Mouse (Mus musculus) layer of hippocampus, adult 2 months (tissue): ENCODE data around the gene Tbl1xr1. TPM values are rescaled to one million over a fixed set of nuclear protein-coding genes. Genes with fewer than 3 reads are reported as not detected.

Source experiments
- DNase-seq, 2 experiments: peaks; one replicate each; pipeline ENCODE4 v3.0.0; 2022; ENCODE audit warnings: low spot score in 2 of 2
- H3K27ac ChIP-seq: fragments of 200-600 bp; 2 replicates; pipeline ENCODE4 v1.8.1; 2022
- H3K4me3 ChIP-seq: fragments of 200-600 bp; 2 replicates; pipeline ENCODE4 v1.8.1; 2022; ENCODE audit warnings: mild to moderate bottlenecking
- CTCF ChIP-seq: fragments of 200-600 bp; conservative IDR thresholded peaks from 2 replicates; pipeline ENCODE4 v1.8.1; 2022; ENCODE audit warnings: antibody characterized with exemption, mild to moderate bottlenecking, moderate library complexity
- total RNA-seq, 2 experiments: library from RNA; stranded (reverse); gene quantifications; 2 replicates each; pipeline ENCODE4 v1.2.3; 2021

The Tbl1xr1 gene
- total RNA-seq, 2 experiments from 2014 or later: 154 to 161 TPM

DNA sequence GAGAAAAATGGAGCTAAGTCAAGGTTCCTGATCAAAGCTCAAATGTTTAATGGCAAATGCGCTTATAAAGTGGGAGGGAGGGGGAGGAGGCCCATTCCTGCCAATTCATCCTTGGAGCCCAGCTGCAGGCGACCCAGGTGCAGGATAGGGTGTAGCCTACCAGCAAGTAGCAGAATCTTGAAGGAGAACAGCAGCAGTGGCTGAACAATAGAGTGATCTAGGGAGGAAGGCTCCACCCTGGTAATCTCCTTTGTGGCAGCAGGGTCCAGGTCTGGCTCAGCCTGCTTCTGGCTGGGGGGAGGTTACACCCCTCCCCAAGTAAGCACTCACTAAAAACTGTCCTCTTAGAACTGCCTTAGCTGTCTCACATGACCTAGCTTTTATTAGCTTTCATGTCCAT, 79.9 kb downstream of the Tbl1xr1 start:
- no peak for TF ChIP-seq CTCF
- no peak for DNase-seq
- Histone ChIP-seq H3K4me3 (no peak overlapping the region), H3K27ac (no peak overlapping the region)

DNA sequence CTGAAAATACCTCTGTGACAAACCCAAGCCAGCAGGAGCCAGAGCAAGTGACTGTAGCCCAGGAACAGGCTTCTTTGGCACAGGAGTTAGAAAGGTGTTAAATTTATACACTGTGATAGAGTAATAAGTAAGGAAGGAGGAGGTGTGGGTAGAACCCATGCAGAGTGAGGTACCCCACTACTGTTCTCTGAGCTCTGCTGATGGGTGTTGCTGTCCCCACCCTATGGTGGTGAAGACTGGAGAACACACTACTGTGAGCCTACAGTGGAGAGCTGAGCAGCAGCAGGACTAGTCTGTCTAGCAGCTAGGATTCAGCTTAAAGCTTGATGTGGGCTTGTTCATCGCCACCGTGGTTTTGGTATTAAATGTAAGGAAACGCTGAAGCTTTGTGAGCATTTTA, 86.5 kb downstream of the Tbl1xr1 start:
- no peak for TF ChIP-seq CTCF
- H3K27ac ChIP-seq: no peak overlapping the region

DNA sequence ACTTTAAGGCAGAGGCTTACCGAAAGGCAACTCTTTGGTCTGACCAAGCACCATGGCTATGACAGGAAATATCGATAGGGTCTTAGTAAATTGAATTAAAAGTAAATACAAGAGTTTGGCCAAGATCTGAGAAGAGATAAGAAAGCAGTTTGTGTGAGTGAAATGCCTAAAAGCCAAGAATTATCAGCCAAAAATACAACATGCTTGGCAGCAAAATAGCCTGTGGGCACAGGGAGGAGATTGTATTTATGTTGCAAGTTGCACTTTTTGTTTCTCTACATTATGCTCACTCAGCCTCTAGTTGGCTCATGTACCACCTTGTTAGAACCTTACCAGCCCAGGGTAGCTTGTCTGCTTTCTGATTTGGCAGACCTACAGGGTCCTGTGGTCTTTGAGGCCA, 91.4 kb downstream of the Tbl1xr1 start:
- Histone ChIP-seq H3K4me3 (no peak overlapping the region), H3K27ac (no peak overlapping the region)
- TF ChIP-seq CTCF: no peak
- no peak for DNase-seq

More for the DNA sequence above, 86.5 kb downstream of the Tbl1xr1 start:
- H3K4me3 ChIP-seq: no peak overlapping the region
- DNase-seq: no peak

DNA sequence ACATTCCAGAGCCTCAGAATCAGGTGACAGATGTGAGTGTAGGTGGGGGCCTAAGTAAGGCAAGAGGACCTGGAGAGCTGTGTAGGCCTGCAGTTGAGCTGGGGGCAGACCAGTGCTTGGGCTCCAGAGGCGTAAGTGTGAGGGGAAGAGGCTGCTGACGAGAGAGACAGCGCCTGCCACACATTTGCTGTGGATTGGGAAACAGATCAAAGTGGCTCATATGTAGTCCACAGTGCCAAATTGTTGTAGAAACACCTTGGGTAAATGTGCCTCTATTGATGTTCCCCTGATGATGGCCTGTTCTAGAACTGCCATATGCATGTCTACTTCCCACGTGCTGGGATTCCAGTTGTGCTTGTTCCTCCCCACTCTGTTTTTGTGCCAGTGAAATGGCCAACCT, 92.0 kb downstream of the Tbl1xr1 start:
- Histone ChIP-seq H3K27ac (no peak overlapping the region), H3K4me3 (no peak overlapping the region)
- no peak for DNase-seq
- no peak for TF ChIP-seq CTCF

DNA sequence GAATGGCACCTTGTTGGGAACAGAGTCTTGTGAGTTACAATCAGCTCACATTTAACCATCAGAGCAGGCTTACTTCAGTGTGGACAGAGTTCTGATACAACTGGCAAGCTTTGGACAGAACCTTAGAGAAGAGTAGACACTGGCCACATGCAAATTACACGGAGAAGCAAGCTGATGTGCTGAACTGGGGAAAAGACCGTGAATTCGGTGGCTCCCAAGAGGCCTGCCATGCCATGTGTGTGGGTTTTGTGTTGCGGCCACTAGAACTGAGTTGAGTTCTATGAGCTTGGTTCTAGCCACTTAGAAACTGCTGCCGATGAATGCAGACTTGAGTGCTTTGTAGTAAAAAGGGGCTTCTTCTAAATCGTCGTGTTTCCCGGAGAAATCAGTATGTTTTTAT, 95.1 kb downstream of the Tbl1xr1 start:
- H3K27ac ChIP-seq: no peak overlapping the region
- TF ChIP-seq CTCF: no peak
- no peak for DNase-seq
- H3K4me3 ChIP-seq: no peak overlapping the region

DNA sequence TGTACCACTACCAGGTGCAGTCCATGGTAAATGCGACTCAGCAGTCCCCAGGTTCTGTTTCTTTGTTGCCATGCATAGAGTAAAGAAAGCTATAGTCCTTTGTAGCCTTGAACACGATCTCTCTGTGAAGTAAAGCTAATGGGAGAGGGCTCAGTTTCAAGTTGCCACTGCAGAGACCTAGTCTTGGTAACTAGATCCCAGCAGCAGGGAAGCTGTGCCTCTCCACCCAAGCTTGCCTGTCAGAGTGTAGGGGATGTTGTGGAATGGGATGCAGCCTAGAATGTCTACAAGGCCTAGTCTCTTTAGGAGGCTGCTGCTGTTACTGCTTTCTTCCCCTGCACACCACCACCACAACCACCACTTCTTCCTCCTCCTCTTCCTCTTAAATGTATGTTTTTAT, 96.0 kb downstream of the Tbl1xr1 start:
- no peak for TF ChIP-seq CTCF
- H3K4me3 ChIP-seq: no peak overlapping the region
- DNase-seq: no peak
- H3K27ac ChIP-seq: peak overlapping the region; percentile 8; the same call in 1 of the 2 replicates

DNA sequence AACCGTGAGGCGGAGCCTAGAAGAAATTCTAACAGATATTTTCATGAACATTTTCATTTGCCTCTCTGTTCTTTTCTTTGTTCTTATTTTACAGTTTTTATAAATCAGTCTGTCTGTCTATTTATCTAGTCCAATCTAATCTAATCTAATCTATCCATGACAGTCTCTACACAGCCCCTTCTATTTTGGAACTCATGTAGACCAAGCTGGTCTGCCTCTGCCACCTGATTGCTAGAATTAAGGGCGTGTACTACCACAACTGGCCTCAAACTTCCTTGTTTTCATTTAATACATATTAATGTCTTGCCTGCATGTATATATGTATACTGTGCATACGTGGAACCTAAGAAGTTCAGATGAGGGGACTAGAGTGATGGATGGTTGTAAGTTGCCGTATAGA, 96.7 kb downstream of the Tbl1xr1 start:
- no peak overlapping the region; the same call in 1 of the 2 replicates for H3K27ac ChIP-seq
- no peak overlapping the region for H3K4me3 ChIP-seq
- no peak for DNase-seq
- no peak for TF ChIP-seq CTCF

DNA sequence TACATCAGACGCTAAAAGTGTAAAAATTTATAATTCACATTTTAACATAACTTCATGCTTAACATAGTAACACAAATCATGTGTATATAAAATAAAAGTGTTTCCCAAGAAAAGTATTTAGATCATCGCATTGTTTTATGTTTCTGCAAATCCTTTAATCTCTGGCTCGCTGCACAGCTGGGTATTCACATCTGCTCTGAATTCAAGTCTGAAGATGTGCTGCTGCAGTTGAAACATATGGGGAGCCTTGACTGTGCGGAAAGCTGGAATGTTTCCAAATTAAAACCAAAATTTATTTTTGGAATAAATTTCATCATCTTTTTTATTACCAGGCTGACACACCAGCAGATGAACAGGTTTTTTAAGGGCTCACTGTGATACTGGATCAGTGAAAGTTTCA, 97.8 kb downstream of the Tbl1xr1 start:
- no peak for TF ChIP-seq CTCF

DNA sequence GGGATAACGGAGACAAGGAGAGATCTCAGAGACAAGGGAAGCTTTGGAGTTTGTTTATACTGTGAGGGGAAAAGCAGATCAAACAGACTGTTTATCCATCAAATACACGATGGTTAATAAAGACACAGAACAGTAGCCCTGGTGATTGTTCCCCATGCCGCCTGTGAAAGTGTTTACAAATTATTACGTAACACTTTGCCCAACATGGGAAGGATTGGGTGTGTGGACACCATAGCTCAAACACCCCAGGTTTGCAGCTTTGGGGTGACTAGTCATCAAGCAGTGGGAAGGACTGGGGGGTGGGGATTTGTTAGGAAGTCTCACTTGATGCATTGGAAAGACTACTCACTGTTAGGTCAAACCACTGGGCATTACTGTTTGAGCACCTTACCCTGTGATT, 103.6 kb downstream of the Tbl1xr1 start:
- Histone ChIP-seq H3K4me3 (no peak overlapping the region), H3K27ac (no peak overlapping the region)
- no peak for TF ChIP-seq CTCF
- DNase-seq: no peak

More for the DNA sequence above, 97.8 kb downstream of the Tbl1xr1 start:
- no peak for DNase-seq
- Histone ChIP-seq H3K4me3 (no peak overlapping the region), H3K27ac (no peak overlapping the region)

DNA sequence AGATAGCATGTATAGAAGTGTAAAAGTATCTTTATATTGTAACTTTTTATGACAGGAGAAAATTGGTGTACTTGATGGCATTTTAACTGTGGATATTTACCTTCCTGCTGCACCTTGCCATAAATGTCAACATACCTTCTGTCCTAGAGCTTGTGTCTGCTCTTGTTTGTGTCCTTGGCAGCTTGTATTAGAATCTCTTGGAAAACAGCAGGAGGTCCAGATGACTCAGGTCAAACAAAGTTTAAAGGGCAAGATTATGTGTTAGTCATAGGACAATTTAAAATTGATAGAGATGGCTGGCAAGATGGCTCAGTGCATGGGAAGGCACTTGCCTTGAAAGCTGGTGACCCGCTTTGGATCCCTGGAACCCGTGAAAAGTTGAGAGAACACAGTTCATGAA, 104.6 kb downstream of the Tbl1xr1 start:
- no peak for TF ChIP-seq CTCF
- no peak overlapping the region for H3K27ac ChIP-seq
- no peak overlapping the region for H3K4me3 ChIP-seq
- DNase-seq: no peak

DNA sequence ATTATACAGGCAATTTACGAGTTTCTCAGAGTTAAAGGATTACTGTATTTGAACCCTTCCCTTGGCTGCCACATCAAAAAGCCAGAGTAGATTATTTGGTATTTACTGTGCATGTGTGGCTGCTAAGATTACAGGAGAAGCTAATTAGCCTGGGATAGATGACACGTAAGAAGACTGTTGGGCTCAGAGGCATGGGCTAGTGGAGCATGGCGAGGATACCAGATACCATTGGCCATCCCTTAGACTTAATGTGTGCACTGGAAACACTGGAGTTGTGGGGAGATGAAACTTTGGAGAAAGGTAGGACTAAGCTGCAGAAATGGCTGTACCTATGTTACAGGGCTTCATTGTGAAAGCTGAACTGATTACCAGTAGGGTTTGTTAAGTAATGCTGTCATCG, 108.8 kb downstream of the Tbl1xr1 start:
- H3K27ac ChIP-seq: no peak overlapping the region
- no peak for DNase-seq
- H3K4me3 ChIP-seq: no peak overlapping the region
- no peak for TF ChIP-seq CTCF

DNA sequence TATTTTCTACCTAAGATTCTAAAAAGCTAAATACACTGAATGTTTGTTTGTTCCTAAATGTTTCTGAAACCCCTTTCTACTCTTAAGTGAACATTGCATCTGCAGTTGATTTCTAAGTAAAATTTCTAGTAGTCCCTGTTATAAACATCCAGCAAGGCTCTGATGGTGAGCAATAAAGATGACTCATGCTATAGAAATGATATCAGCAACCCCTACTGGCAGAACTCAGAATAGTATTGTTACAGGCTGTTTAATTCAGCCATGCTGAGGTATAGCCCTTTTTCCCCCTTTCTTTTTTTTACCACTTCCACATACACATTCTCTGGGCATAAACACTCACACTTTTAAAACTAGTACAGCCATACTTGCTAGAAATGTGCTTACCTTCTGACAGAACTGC, 114.0 kb downstream of the Tbl1xr1 start:
- peak; percentile 84 for TF ChIP-seq CTCF
- peak; percentile 36 to 37 for DNase-seq
- H3K27ac ChIP-seq: no peak overlapping the region; the same call in 1 of the 2 replicates
- H3K4me3 ChIP-seq: no peak overlapping the region

DNA sequence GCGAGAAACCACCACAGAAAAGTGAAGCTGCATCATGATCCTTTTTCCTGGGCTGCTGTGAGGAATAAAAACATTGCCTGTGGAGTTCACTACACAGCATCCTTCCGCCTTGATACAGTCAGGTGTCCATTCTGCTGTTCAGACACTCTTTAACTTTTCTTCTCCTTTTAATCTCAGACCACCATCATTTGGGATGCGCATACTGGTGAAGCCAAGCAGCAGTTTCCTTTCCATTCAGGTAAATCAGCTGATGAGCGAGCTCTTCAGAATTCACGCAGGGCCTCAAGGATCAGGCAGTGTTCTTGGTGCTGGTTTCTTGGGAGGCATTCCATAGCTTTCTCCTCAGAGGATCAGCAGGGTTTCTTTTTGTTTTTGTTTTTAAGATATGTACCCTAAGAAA, 116.5 kb downstream of the Tbl1xr1 start:
- no peak overlapping the region for H3K27ac ChIP-seq
- TF ChIP-seq CTCF: no peak
- no peak for DNase-seq
- no peak overlapping the region for H3K4me3 ChIP-seq

DNA sequence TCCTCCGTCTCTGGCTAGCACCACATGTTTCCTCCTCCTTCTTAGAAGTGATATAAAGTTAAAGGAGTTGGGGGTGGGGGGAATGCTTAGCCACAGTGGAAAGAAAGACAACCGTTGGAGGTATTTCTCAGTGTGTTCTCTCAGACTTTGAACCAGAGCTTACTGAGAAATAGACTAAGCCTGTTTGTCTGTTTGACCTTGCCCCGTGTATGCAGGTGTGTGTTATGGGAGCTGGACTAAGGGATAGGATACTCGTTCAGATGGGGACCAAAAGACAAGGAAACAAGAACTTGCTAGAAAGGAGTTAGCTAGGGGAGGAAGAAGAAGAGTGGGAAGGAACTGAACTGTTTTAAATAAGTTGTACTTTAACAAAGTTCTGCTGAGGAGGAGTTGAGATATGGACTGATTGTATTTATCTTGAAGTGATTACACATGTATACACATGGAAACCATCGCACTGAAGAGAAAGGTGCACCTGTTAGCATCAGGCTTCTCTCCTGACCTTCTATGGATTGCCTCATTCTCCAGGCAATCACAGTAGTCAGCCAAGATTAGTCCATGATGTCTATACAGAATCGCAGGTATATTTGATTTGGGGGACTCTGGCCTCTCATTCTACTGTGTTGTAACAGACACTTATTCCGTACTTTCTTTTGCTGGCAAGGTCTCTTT, 117.9 kb downstream of the Tbl1xr1 start:
- no peak for TF ChIP-seq CTCF
- Histone ChIP-seq H3K27ac (no peak overlapping the region), H3K4me3 (no peak overlapping the region)
- no peak for DNase-seq
